Mouse (Mus musculus) embryo, embryonic 11 days (tissue): ENCODE measurements around the gene Atp6v1a.

Source experiments
- DNase-seq: peaks from one replicate; pipeline ENCODE4 v3.0.0-alpha.2; 2015

Gene Atp6v1a

DNA sequence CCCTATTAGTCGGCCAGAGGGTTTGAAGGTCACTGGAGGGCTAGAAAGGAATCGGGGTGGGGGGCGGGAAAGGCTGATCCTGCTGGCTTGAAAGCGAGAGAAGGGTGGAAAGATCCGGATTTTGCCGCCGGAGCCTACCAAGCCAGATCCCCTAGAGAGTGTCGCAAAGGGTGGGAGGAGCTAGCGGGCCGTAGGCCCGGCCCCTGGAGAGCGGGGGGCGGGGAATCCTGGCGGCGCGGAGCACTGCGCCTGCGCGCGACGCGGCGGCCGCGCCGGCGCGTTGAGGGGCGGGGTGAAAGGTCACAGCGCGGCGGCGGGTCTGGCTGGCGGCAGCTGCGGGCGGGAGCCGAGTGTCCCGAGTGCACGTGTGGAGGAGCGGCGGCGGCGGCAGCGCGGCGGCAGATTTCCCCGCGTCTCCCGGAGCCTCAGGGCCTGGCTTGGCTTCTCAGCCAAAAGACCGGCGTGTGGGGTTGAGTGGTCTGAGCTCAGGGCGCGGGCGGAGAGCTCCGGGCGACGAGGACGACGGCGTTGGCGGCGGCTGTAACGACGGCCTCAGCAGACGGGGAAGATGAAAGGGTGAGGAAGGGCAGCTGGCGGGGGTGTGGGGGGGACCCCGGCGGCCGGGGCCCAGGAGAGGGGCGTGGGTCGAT lies at the start of gene Atp6v1a, which contains the start of gene Naa50:
Atp6v1a (minus strand) TSS at position 170 of the 650 bp plus-strand sequence.
Naa50 (plus strand) TSS at position 295 of the 650 bp plus-strand sequence.
- DNase-seq = peak; percentile 94

DNA sequence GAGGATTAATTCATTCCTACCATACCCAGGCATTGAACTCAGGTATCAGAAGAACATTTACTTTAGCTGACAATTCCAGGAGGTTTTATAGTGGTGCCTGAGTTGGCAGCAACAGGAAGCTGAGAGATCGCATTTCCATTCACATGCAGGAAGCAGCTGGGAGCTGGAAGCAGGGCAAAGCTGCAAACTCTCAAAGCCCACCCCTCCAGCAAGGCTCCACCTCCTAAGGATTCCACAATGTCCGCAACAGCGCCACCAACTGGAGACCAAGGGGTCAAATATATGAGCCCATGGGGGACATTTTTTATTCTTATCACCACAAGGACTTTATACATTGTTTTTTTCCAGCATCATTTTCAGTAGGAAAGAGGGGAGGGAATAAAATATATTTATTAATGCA lies 49.3 kb upstream of the Atp6v1a start:
- no peak for DNase-seq

DNA sequence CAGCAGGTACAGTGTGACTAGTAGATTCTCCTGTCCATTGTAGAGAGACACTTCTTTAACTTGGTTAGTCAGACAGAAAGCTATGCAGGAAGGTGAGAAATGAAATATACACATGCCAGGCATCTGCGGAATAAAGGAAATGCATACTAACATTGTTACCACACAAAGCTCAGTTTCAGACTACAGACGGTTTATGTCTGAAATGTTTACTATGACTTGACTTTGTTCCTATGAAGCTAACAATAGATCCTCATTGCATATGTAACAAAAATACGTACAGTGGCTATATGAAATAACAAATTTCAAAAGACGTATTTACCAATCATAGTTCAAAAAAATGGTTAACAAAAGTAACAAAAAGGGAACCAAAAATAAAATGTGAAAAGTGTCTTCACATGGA lies 47.7 kb upstream of the Atp6v1a start:
- DNase-seq = no peak

DNA sequence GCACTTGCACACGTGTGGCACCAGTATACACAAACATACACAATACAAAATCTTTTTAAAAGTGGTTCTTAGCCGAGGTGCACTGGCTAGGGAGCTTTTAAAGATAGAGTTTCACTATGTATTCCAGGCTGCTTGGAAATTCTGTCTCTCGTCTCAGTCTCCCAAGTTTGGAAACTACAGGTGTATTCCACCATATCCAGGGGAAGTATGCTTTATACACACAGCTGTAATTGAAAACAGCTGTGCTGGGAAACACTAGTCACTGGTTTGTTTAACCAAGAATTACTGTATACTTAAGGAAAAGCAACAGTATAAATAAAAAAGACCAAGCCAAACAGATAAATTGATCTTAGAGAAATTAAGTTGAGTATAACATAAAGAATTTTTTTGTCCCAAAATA lies 45.3 kb upstream of the Atp6v1a start:
- DNase-seq = peak; percentile 19

DNA sequence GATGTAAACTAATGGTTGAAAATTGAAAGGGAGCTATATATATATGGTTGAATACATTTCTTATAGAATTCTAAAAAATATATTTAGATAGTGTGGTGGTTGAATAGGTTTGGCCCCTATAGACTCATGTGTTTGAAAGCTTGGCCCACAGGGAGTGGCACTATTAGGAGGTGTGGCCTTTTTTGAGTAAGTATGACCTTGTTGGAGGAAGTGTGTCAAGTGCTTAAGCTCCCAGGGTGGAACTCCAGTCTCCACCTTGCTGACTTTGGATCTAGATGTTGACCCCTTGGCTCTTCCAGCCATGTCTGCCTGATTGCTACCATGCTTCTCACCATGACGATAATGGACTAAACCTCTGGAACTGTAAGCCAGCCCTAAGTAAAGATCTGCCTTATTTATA lies 43.1 kb upstream of the Atp6v1a start:
- no peak for DNase-seq

DNA sequence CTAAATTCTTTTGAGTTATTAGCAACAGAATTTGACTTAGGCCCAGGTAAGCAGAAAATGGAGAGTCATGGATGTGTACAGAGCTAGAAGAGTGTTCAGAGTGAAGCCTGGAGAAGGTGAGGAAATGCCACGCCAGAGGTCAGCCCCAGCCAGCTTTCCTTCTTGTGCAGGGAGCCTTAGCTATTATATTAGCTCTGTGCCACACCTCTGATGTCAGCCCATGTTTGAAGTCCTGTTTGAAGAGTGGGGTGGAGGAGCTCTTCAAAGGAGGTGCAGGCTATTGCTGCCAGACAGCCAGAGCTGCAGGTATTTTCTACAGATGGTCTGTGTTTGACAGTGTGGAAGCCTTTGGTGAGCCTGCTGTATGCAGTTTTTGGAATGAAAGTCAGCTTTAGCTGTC lies 39.0 kb upstream of the Atp6v1a start:
- DNase-seq = no peak

DNA sequence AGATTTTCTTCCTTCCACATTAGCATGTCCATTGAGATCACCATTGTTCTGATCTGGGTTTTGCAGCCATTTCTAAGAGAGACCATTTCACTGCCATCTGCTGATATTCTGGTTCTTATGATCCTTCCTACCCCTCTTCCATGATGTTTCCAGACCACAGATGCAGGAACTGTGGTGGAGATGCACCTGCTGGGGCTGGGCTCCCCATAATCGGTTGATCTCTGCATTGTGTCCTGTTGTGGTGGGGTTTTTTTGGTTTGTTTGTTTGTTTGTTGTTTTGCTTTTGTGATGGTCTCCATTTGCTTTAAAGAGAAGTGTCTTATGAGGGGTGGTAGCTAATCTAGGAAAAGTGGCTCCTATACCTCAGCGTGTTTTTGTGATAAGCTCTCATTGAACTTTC lies 37.0 kb upstream of the Atp6v1a start:
- no peak for DNase-seq

DNA sequence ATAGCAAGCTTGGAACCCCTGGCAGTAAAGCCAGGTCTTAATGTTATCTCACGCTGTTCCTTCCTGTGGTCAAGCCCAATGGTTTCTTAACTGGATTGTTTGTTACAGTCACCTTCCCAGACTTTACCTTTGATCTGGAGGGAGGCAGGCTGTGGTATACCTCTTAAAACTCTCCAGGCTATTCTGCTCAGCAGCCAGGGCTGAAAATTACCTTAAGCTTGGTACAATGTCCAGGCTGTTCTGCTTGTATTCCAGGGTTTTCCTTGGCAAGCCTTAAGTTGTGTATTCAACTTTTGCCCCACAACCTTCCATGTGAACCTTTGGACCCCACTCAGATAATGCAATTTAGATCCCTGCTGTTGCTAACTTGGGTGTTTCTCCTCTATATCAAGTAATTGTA lies 35.5 kb upstream of the Atp6v1a start:
- no peak for DNase-seq

DNA sequence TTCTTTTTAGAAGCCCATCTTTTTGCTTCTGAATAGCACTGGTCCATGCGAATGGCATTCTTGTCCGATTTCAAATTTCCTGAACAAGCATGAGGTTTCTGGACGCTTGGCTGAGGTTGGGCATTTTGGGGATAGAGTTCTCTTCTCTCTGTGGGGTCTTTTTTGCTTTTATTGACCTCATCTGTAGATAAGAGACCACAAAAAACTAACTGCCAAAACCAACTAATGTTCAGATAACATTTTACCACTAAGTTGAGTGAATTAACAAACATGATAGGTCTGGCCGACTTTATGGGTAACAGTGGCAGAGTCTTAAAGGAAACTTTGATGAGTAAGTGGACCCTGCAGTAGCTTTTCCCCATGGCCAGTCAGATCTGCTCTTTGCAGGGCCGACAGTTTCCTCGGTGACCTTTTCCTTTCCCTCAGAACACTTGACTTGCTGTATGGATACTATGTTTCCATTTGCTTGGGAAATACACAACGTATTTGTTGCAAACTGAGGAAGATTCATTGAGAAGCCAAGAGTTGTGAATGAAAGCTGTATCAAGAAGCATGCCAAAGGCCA lies 34.5 kb upstream of the Atp6v1a start:
- peak; percentile 7 for DNase-seq

DNA sequence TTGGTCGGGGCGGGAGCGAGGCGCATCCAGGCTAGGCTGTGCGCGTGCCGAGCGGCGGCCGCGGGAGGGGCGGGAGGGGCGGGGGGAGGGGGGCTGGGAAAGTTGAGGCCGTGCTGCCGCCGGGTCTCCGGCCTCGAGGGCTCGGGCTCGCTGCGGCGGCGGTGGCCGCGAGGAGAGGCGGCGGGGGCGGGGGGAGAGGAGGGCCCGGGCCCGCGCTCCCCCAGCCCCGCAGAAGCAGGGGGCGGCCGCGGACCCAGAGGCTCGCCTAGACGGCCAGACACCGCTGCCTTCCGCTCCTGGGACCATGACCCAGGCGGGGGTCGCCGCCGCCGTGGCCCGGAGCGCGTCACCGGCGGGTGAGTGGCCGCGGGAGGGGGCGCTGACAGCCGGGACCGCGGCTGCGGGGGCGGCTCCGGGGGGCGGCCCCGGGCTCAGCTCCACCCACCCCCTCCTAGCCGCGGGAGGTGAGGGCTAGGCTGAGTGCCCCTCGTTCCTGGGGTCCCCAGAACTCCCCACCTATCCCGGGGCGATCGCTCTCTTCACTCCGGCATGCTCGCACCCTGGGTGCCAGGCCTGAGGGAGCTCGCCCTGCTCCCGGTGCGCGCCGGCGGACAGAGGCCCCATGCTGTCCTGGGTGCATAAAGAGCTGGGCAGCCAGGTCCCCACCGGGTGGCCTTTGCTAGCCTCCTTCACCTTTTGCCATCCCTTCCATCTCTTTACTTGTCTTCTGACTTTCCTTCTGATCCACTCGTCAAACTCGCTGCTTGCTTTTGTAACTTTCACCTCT lies 33.8 kb upstream of the Atp6v1a start, which contains the start of gene Usf3:
Usf3 (plus strand) TSS at position 92 of the 787 bp plus-strand sequence.
- no peak for DNase-seq

DNA sequence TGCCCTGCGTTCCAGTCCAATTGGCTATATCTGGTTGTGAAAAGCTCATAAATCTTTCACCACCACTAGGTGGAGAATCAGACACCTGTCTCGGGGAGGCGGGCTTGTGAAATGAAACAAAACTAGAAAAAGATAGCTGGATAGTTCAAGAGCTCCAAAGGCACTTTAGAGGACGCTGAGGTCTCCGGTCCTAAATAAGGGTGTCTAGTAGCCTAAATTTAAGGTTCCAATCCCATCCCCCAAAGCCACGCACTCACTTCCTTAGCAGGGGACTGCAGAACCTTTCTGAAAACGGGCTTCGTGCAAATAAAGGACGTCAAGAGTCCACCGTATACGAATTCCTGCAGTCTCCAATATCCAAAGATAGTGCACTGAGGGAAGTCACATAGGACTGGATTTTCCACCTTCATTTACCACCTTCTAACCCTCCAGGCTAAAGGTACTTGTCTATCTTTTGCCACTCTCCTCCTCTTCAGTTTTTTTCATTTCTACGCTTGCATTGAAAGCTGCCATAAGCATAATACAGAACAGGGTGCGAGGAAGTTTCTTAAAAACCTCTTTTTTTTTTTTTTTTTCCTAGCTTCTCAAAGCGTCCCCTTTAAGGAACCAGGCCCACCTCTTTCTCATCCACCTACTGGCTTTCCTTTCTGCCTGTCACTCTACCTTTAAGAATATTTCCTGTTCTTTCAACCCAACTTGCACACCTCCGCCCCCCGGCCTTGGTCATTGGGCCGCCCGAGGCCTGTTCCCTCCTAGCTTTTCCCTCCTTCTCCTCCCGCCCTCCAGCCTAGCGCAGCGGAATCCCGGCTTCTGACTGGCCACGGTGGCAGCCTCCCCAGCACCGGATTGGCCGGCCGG lies 33.0 kb upstream of the Atp6v1a start:
- DNase-seq = peak; percentile 98

DNA sequence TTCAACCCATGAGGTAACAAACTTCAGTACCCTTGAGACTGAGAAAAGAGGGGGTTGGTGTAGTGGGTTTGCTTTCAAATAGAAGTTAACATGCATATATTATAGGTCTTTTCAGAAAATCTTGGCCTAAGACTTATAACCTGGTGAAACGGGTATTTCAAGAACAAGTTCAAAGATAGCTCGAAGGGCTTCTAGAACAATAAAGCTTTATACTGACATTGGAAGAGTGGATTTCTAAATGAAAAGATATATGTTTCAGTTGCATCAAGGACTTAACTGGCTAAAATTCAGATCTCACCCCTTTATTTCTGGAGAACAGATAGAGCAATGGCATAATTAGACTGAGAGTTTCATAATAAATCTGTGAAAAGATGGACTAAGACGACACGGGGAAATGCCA lies 29.5 kb upstream of the Atp6v1a start:
- DNase-seq = no peak

DNA sequence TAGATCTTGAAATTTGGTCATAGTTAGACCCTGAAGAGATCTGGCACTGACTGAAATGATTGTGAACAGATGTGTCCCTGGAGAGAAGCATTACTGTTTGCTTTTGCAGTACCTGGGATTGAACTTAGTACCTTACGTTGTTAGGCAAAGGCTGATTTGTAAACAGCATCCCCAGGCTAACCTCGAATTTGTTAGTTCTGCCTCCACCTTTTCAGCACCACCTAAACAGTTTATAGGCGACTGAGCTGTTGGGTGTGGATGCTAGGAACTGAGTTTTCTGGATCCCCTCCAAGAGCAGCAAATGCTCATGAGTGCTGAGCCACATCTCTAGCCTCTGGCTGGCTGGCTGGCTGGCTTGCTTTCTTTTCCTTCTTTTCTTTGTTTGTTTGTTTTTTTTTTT lies 25.7 kb upstream of the Atp6v1a start:
- DNase-seq = no peak

DNA sequence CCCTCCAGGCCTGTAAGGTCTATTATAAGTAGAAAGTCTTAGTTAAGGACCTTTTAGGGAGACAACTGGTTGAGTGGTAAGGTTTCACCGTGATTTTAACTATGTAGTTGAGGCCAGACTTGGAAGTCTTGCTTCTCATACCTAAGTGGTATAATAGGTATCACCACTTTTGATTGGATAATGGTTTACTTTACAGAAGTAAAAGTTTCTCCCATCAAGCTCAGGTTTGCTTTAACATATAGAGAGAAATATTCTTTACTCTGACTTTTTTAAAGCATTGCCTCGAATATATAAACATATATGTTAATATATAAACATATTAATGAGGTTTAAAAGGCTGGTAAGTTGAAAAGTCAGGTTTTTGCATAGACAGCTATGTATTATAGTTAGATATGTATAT lies 24.3 kb upstream of the Atp6v1a start:
- no peak for DNase-seq

DNA sequence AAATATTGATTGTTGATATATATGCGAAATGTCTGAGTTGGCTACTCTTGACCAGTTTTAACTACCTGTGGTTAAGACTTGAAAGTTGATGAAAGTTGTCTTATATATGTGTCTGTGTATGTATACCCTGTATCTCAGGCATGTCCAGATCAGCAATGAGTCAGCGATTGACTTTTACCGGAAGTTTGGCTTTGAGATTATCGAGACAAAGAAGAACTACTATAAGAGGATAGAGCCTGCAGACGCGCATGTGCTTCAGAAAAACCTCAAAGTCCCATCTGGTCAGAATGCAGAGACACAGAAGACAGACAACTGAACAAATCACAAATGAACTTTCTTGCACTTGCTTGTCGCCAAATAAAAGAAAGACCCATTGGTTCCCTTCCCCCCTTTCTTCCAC lies 19.8 kb upstream of the Atp6v1a start:
- DNase-seq = no peak

DNA sequence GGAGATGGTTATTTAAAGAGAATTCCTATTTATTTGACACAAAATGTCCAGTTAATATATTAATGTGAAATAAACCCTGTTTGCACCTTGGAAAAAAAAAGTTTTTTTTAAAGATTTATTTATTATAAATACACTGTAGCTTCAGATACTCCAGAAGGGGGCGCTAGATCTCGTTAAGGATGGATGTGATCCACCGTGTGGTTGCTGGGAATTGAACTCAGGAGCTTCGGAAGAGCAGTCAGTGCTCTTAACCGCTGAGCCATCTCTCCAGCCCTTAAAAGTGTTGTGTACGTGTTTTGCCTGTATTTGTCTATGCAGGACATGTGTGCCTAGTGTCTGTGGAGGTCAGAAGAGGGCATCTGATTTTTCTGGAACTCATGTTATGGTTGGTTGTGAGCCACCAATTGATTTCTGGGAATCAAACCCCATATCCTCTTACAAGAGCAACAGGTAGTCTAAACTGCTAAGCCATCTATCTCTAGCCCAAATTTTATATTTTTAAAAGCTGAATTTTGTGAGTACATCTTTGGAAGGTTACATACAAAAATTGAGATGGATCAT lies 15.1 kb upstream of the Atp6v1a start:
- DNase-seq = no peak

DNA sequence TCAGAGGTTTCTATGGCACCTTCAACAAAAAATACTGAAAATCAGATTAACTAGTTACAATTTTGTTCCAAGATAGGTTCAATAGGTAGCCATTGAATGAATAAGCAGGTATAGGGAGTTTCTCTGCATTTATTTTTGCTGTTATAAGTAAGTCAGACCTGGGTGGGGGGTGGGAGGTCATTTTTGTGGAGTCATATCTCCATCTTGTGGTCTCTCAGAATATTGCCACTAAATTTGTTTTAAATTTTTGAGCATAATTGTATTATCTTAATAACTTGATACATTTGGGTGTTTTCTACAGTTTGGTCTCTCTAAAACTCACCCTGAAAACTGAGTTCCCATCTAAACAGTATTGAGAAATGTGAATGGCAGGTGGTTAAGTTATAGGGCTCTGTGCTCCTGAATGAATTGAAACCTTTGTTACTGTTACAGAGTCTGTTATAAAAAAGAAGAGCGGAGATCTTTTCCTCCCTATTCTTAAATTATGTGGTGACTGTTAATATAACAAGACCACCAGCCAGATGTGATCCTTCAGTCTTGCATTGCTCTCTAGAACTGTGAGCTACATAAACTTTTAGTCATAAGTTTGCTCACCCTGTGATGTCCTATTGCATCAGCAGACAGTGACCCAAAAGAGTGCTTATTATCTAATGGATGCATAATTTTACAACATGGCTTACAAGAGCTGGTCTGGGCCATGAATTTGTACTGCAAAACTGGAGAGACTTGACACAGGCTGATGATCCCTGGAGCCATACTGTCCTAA lies 9.7 kb upstream of the Atp6v1a start:
- DNase-seq = no peak

DNA sequence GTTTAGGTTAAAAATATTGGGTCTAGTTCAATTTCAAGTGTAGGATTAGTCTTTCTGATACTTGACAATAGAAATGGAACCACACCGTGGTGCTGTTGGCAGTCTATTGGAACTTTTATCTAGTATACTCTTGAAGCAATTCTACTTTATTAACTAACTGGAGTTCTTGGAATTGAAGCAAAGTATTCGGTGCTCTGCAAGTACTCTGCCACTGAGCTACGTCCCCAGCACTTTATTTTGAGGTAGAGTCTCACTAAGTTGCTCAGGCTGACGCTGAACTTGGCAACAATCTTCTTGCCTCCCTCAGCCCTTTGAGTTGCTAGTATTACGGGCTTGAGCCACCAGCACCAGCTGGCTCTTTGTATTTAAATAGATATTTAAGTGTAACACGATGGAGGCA lies 2.0 kb upstream of the Atp6v1a start:
- no peak for DNase-seq

DNA sequence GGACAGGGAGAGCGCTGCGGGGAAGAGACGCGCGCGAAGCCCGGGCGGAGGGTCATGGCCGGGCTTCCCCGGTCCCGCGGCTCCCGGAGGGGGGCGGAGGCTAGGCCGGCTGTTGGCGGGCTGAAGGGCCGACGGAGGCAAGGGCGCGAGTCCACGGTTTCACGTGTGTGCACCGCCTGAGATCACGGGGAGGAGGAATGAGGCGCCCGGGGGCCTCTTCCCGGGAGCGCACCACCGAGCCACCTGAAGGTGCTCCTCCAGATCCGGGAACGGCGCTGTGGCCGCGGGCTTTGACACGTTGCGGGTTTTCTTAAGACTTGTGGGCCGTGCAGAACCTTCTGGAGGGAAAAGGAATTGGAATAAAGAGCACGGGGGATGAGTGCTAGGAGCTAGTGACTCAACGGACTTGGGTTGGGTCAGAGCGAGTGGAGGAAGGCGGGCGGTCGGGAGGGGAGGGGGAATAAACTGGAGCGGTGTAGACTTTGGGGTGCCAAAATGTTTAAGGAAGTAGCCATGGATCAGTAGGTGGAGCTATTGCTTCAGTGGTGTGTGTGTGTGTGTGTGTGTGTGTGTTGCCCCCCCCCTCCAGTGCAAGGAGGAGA lies 782 bp upstream of the Atp6v1a start:
- DNase-seq = peak; percentile 80

DNA sequence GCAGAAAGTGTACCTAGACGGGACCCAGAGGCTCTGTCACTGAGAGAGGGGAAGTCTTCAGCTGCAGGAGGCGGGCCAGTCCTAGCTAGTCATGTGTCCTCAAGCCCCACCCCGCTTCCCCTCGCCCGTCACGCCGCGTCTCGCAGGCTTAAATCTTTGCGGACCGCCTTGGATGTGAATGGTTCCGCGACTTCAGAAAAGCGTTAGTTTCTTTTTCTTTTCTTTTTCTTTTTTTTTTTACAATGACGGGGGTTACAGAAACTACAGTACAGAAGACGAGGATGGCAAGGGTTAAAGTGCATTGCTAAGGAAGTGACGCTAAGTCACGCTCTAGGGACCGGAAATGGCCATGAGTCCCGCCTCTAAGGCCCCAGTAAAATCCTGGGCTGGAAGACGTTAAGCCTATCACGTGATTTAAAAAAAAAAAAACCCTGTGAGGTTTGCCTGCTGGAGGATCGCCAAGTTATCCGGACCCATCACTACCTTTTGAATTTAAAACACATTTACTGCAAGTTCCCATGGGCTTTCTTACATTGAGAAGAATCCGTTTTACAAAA lies 448 bp downstream of the Atp6v1a start:
- peak; percentile 95 for DNase-seq

DNA sequence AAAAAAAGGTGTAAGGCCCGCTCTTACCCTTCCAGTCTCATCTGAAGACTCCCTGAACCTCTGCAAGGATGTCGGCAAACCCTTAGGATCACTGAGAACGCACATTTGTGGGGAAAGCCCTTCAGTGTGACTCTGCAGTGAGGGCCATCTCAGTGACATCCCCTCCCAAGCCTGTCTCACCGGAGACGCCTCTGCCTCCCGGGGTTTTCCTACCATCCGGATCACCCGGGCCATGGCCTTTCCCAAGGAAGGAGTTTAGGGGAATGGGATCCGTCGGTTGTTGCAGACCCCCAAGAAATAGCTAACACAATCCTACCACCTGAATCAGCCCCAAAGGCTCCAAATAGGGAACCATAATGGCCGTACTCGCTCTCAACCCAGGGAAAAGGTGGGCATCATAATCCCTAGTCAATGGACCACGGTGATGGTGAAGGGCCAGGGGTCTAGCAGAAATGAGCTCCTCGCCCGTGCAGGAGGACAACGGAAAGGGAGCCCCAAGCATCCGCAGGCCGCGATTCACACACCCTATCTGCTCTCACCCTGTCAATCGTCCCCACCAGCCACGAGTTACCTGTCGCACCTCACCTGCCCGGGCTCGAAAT lies 1.0 kb downstream of the Atp6v1a start:
- peak; percentile 7 for DNase-seq
